In genomic region chr13:46727837-46728268, GRCm38 (mm10) we compare ENCODE assay signal across 8 mouse cellular contexts. TPM values are rescaled to one million over a fixed set of nuclear protein-coding genes. Genes with fewer than 3 reads are reported as not detected.
DNase-seq lines count a peak whose midpoint lies in the region; ATAC-seq and TF ChIP-seq lines count a peak whose summit lies in the region.

Nup153 (minus strand) TSS chr13:46727940.

- peaks cover 23% of the 10 kb centered on the region for H3K4me1 ChIP-seq in hindbrain, embryonic 13.5 days (replicated peaks)

- under 1% methylated on average over 44 of the region's 51 CpGs for WGBS in hindbrain, embryonic 13.5 days

- no peak for TF ChIP-seq CTCF in Patski (IDR thresholded peaks at IDR 0.05)

- CTCF ChIA-PET in Patski (lab: Charles Lee) = interaction anchor here (0.9 kb wide), 1 partner anchor 13 kb away, joined by 3 read pairs; no protein-coding TSS in a partner anchor

- peak within 1 kb of the TSS; percentile 97 for H3K27ac ChIP-seq in hindbrain, embryonic 13.5 days

- H3K27me3 ChIP-seq in Patski = no peaks in the 10 kb centered on the region
- H3K27me3 ChIP-seq in hindbrain, embryonic 13.5 days = no peaks in the 10 kb centered on the region

- no peaks in the 10 kb centered on the region for H3K9me3 ChIP-seq in hindbrain, embryonic 13.5 days

- H3K9ac ChIP-seq in hindbrain, embryonic 13.5 days = peak within 1 kb of the TSS; percentile 97

- peak; percentile 81 for ATAC-seq in Patski
- ATAC-seq in hindbrain, embryonic 13.5 days (ENCODE audit: low FRiP score) = peak; percentile 95

- H3K4me3 ChIP-seq in hindbrain, embryonic 13.5 days = peak within 1 kb of the TSS; percentile 99

- in situ Hi-C loops in Patski (cut with MboI; ENCODE audit: low pct_unique_long_range_greater_than_20kb) = no loop called here

- no peaks in the 10 kb centered on the region for H3K36me3 ChIP-seq in hindbrain, embryonic 13.5 days

- peak within 1 kb of the TSS; percentile 89 for H3K4me2 ChIP-seq in hindbrain, embryonic 13.5 days

- DNase-seq in Patski (ENCODE audit: low read depth, low spot score) = peak; percentile 86
- DNase-seq in cerebellum, postnatal 14 days = peak; percentile 100
- DNase-seq in frontal cortex, postnatal 14 days (ENCODE audit: low spot score in 2 of 2) = peak; percentile 99 to 100
- DNase-seq in layer of hippocampus, postnatal 25 days (ENCODE audit: extremely low spot score in 1 of 2, low spot score in 1 of 2) = peak; percentile 100
- DNase-seq in lung, postnatal 25 days (ENCODE audit: low spot score) = peak; percentile 99
- DNase-seq in retina, embryonic 14.5 days (ENCODE audit: low spot score) = peak; percentile 98
- DNase-seq in thymus, postnatal 4 days = peak; percentile 99

- POLR2A ChIA-PET in Patski (lab: Charles Lee) = interaction anchor here (1.0 to 1.4 kb wide), 2 partner anchors 8 to 59 kb away, joined by 3 read pairs; no protein-coding TSS in a partner anchor

RNA-seq across cellular contexts. Expression of gene Nup153, which starts in this region (rescaled TPM):
- polyA plus RNA-seq in Patski (2021) = 48.9 TPM
- polyA plus RNA-seq in hindbrain, embryonic 13.5 days (2015; fragmentation: Nextera tagmentation; extraction: Ambion mirVana) = 19.8 and 20.4 TPM in 2 replicates
- 10 to 100 TPM; 40.9 to 47.2 TPM for total RNA-seq in layer of hippocampus, postnatal 25 days (2021)

Comparison
In these comparisons a context has a peak if more than half of its experiments do, and no peak if none do; other contexts are left out.
1. Peak in every context shown above with its lines: DNase-seq, ATAC-seq, H3K4me3 ChIP-seq and H3K27ac ChIP-seq.